Mouse (Mus musculus) embryo, embryonic 10 days (tissue): Measurements from ENCODE around the gene Hmgn1.
"Not testable (repeated sequence)": the region's sequence is repeated elsewhere in the genome, so short reads cannot be mapped to it uniquely, and the experiment has no call there.

Experiments used
- DNase-seq: peaks from one replicate; pipeline ENCODE4 v3.0.0-alpha.2; 2015; ENCODE audit warnings: low spot score

The Hmgn1 gene

GRCm38 (mm10) chr16:96126684-96127171 is 801 bp downstream of the Hmgn1 start:
- peak; percentile 47 for DNase-seq

GRCm38 (mm10) chr16:96120022-96120623 is 7.4 kb downstream of the Hmgn1 start:
- no peak for DNase-seq

GRCm38 (mm10) chr16:96114729-96115128 is 12.8 kb downstream of the Hmgn1 start:
- no peak for DNase-seq

GRCm38 (mm10) chr16:96112769-96113168 is 14.8 kb downstream of the Hmgn1 start:
- DNase-seq, result no peak

- no peak for DNase-seq
Observed at GRCm38 (mm10) chr16:96110655-96111345, 16.7 kb downstream of the Hmgn1 start.

- DNase-seq, result no peak
Observed at GRCm38 (mm10) chr16:96109673-96110072, 17.9 kb downstream of the Hmgn1 start.

GRCm38 (mm10) chr16:96103036-96103435 is 24.5 kb downstream of the Hmgn1 start:
- peak; percentile 60 for DNase-seq

GRCm38 (mm10) chr16:96097811-96098210 is 29.7 kb downstream of the Hmgn1 start:
- DNase-seq, result not testable (repeated sequence)

- no peak for DNase-seq
Observed at GRCm38 (mm10) chr16:96095966-96096365, 31.6 kb downstream of the Hmgn1 start.

GRCm38 (mm10) chr16:96091515-96092504 is 35.7 kb downstream of the Hmgn1 start:
- no peak for DNase-seq

GRCm38 (mm10) chr16:96088120-96088519 is 39.4 kb downstream of the Hmgn1 start:
- DNase-seq, result no peak

- DNase-seq, result no peak
Observed at GRCm38 (mm10) chr16:96087436-96087835, 40.1 kb downstream of the Hmgn1 start.

- DNase-seq, result no peak
Observed at GRCm38 (mm10) chr16:96087001-96087400, 40.5 kb downstream of the Hmgn1 start.

GRCm38 (mm10) chr16:96085597-96085996 is 41.9 kb downstream of the Hmgn1 start:
- no peak for DNase-seq

GRCm38 (mm10) chr16:96083179-96083646 is 44.3 kb downstream of the Hmgn1 start:
- DNase-seq, result no peak

GRCm38 (mm10) chr16:96082301-96083178 is 45.0 kb downstream of the Hmgn1 start, which contains the start of gene Brwd1:
Gene Brwd1 (minus strand): TSS chr16:96082526.
- DNase-seq, result peak; percentile 89

GRCm38 (mm10) chr16:96081742-96082241 is 45.7 kb downstream of the Hmgn1 start:
- peak; percentile 65 for DNase-seq

- peak; percentile 87 for DNase-seq
Observed at GRCm38 (mm10) chr16:96081331-96081730, 46.2 kb downstream of the Hmgn1 start.

- DNase-seq, result no peak
Observed at GRCm38 (mm10) chr16:96080524-96080923, 47.0 kb downstream of the Hmgn1 start.
